Mouse (Mus musculus): Measurements from ENCODE around the gene Sh2b3. TPM values are rescaled to one million over a fixed set of nuclear protein-coding genes. Genes with fewer than 3 reads are reported as not detected.
A peak's percentile ranks its signal among the peaks of the same experiment; 100 is the strongest.

Sh2b3 gene
- polyA plus RNA-seq, 1 experiment from 2014 or later: 8.8 TPM

- H3K9ac ChIP-seq (ENCODE audit: low read length): no peak overlapping the region
- H3K27me3 ChIP-seq (ENCODE audit: control insufficient read depth, insufficient read depth, low read length): no peaks in the 10 kb centered on the region
- no peak overlapping the region for H3K27ac ChIP-seq (ENCODE audit: low read length)
- 57% methylated on average over 3 of the region's 3 CpGs for WGBS
- no peak overlapping the region for H3K4me3 ChIP-seq (replicated peaks; ENCODE audit: low read length)
- no peak for ATAC-seq (ENCODE audit: insufficient read depth, low FRiP score)
- H3K4me1 ChIP-seq (ENCODE audit: control insufficient read depth, insufficient read depth, low read length): no peaks in the 10 kb centered on the region
- no peaks in the 10 kb centered on the region for H3K9me3 ChIP-seq (replicated peaks; ENCODE audit: control insufficient read depth, low read length)
- H3K36me3 ChIP-seq (ENCODE audit: control insufficient read depth, insufficient read depth, low read length): 0 out of 2 replicates have a peak, but pooled peaks cover 9% of the 10 kb centered on the region
- H3K4me2 ChIP-seq (ENCODE audit: low read depth, low read length): no peak overlapping the region
Measured at GRCm38 (mm10) chr5:121807186-121807585, 30.3 kb downstream of the Sh2b3 start.

GRCm38 (mm10) chr5:121798447-121798846 lies 39.0 kb downstream of the Sh2b3 start:
- Histone ChIP-seq H3K4me2 (ENCODE audit: low read depth, low read length) (no peak overlapping the region), H3K9me3 (replicated peaks; ENCODE audit: control insufficient read depth, low read length) (no peaks in the 10 kb centered on the region), H3K4me1 (ENCODE audit: control insufficient read depth, insufficient read depth, low read length) (no peaks in the 10 kb centered on the region), H3K27me3 (ENCODE audit: control insufficient read depth, insufficient read depth, low read length) (no peaks in the 10 kb centered on the region), H3K36me3 (ENCODE audit: control insufficient read depth, insufficient read depth, low read length) (peaks cover 26% of the 10 kb centered on the region; the same call in 1 of the 2 replicates), H3K9ac (ENCODE audit: low read length) (no peak overlapping the region), H3K27ac (ENCODE audit: low read length) (no peak overlapping the region), H3K4me3 (replicated peaks; ENCODE audit: low read length) (no peak overlapping the region)
- WGBS: 93% methylated on average over 2 of the region's 2 CpGs
- ATAC-seq (ENCODE audit: insufficient read depth, low FRiP score): no peak

DNA sequence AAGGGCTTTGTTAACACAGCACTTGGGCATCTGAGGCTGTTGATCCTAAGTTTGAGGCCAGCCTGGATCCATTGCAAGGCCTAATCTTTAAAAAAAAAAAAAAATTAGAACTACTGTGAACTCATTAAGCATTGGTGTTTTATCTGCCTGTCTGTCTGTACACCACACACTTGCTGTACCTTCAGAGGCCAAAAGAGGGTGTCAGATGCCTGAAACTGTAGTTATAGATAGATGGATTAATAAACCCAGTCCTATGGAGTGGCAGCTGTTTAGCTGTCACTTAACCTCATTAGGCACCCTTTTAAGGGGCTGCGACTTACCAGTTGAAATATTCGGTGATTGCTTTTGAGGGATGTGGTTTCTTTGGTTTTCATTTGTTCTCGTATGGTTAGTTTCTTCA lies 41.6 kb downstream of the Sh2b3 start:
- Histone ChIP-seq H3K9ac (ENCODE audit: low read length) (no peak overlapping the region), H3K27ac (ENCODE audit: low read length) (no peak overlapping the region), H3K27me3 (ENCODE audit: control insufficient read depth, insufficient read depth, low read length) (no peaks in the 10 kb centered on the region), H3K4me3 (replicated peaks; ENCODE audit: low read length) (no peak overlapping the region), H3K36me3 (ENCODE audit: control insufficient read depth, insufficient read depth, low read length) (peaks cover 28% of the 10 kb centered on the region; the same call in 1 of the 2 replicates), H3K4me2 (ENCODE audit: low read depth, low read length) (no peak overlapping the region), H3K4me1 (ENCODE audit: control insufficient read depth, insufficient read depth, low read length) (no peaks in the 10 kb centered on the region), H3K9me3 (replicated peaks; ENCODE audit: control insufficient read depth, low read length) (no peaks in the 10 kb centered on the region)
- WGBS: 83% methylated on average over 3 of the region's 3 CpGs
- ATAC-seq (ENCODE audit: insufficient read depth, low FRiP score): no peak

GRCm38 (mm10) chr5:121791026-121791425 lies 46.4 kb downstream of the Sh2b3 start:
- Histone ChIP-seq H3K9ac (ENCODE audit: low read length) (no peak overlapping the region), H3K4me2 (ENCODE audit: low read depth, low read length) (no peak overlapping the region), H3K27ac (ENCODE audit: low read length) (no peak overlapping the region), H3K4me1 (ENCODE audit: control insufficient read depth, insufficient read depth, low read length) (no peaks in the 10 kb centered on the region), H3K27me3 (ENCODE audit: control insufficient read depth, insufficient read depth, low read length) (no peaks in the 10 kb centered on the region), H3K36me3 (ENCODE audit: control insufficient read depth, insufficient read depth, low read length) (peaks cover 24% of the 10 kb centered on the region; the same call in 1 of the 2 replicates), H3K9me3 (replicated peaks; ENCODE audit: control insufficient read depth, low read length) (no peaks in the 10 kb centered on the region), H3K4me3 (replicated peaks; ENCODE audit: low read length) (no peak overlapping the region)
- ATAC-seq (ENCODE audit: insufficient read depth, low FRiP score): no peak
- WGBS: 85% methylated on average over 5 of the region's 5 CpGs

GRCm38 (mm10) chr5:121783862-121784500 lies 53.5 kb downstream of the Sh2b3 start:
- H3K36me3 ChIP-seq (ENCODE audit: control insufficient read depth, insufficient read depth, low read length): peaks cover 19% of the 10 kb centered on the region; the same call in 1 of the 2 replicates
- peaks cover 6% of the 10 kb centered on the region; the same call in 1 of the 2 replicates for H3K4me1 ChIP-seq (ENCODE audit: control insufficient read depth, insufficient read depth, low read length)
- H3K27ac ChIP-seq (ENCODE audit: low read length): peak overlapping the region; percentile 57
- WGBS: 41% methylated on average over 10 of the region's 10 CpGs
- peak; percentile 80 for ATAC-seq (ENCODE audit: insufficient read depth, low FRiP score)
- no peak overlapping the region for H3K9ac ChIP-seq (ENCODE audit: low read length)
- H3K4me3 ChIP-seq (replicated peaks; ENCODE audit: low read length): no peak overlapping the region
- no peak overlapping the region for H3K4me2 ChIP-seq (ENCODE audit: low read depth, low read length)
- H3K27me3 ChIP-seq (ENCODE audit: control insufficient read depth, insufficient read depth, low read length): no peaks in the 10 kb centered on the region
- H3K9me3 ChIP-seq (replicated peaks; ENCODE audit: control insufficient read depth, low read length): no peaks in the 10 kb centered on the region

- Histone ChIP-seq H3K4me3 (replicated peaks; ENCODE audit: low read length) (no peak overlapping the region), H3K27me3 (ENCODE audit: control insufficient read depth, insufficient read depth, low read length) (no peaks in the 10 kb centered on the region), H3K4me2 (ENCODE audit: low read depth, low read length) (no peak overlapping the region), H3K36me3 (ENCODE audit: control insufficient read depth, insufficient read depth, low read length) (peaks cover 19% of the 10 kb centered on the region; the same call in 1 of the 2 replicates), H3K9me3 (replicated peaks; ENCODE audit: control insufficient read depth, low read length) (no peaks in the 10 kb centered on the region), H3K27ac (ENCODE audit: low read length) (no peak overlapping the region), H3K9ac (ENCODE audit: low read length) (no peak overlapping the region), H3K4me1 (ENCODE audit: control insufficient read depth, insufficient read depth, low read length) (peaks cover 8% of the 10 kb centered on the region)
- ATAC-seq (ENCODE audit: insufficient read depth, low FRiP score): no peak
- WGBS: 58% methylated on average over 4 of the region's 4 CpGs
Measured at GRCm38 (mm10) chr5:121782467-121782866, 55.0 kb downstream of the Sh2b3 start.

- no peaks in the 10 kb centered on the region for H3K27me3 ChIP-seq (ENCODE audit: control insufficient read depth, insufficient read depth, low read length)
- no peak for ATAC-seq (ENCODE audit: insufficient read depth, low FRiP score)
- H3K36me3 ChIP-seq (ENCODE audit: control insufficient read depth, insufficient read depth, low read length): 0 out of 2 replicates have a peak, but pooled peaks cover 4% of the 10 kb centered on the region
- H3K4me3 ChIP-seq (replicated peaks; ENCODE audit: low read length): no peak overlapping the region
- no peak overlapping the region for H3K9ac ChIP-seq (ENCODE audit: low read length)
- no peak overlapping the region for H3K4me2 ChIP-seq (ENCODE audit: low read depth, low read length)
- 77% methylated on average over 5 of the region's 5 CpGs for WGBS
- no peak overlapping the region for H3K27ac ChIP-seq (ENCODE audit: low read length)
- peaks cover 8% of the 10 kb centered on the region for H3K4me1 ChIP-seq (ENCODE audit: control insufficient read depth, insufficient read depth, low read length)
- H3K9me3 ChIP-seq (replicated peaks; ENCODE audit: control insufficient read depth, low read length): no peaks in the 10 kb centered on the region
Measured at GRCm38 (mm10) chr5:121780180-121780579, 57.3 kb downstream of the Sh2b3 start.

GRCm38 (mm10) chr5:121778485-121779119 lies 58.8 kb downstream of the Sh2b3 start:
- Histone ChIP-seq H3K27ac (ENCODE audit: low read length) (no peak overlapping the region), H3K9ac (ENCODE audit: low read length) (no peak overlapping the region), H3K4me1 (ENCODE audit: control insufficient read depth, insufficient read depth, low read length) (peaks cover 3% of the 10 kb centered on the region), H3K9me3 (replicated peaks; ENCODE audit: control insufficient read depth, low read length) (no peaks in the 10 kb centered on the region), H3K36me3 (ENCODE audit: control insufficient read depth, insufficient read depth, low read length) (peaks cover 4% of the 10 kb centered on the region; the same call in 1 of the 2 replicates), H3K4me3 (replicated peaks; ENCODE audit: low read length) (no peak overlapping the region), H3K4me2 (ENCODE audit: low read depth, low read length) (no peak overlapping the region), H3K27me3 (ENCODE audit: control insufficient read depth, insufficient read depth, low read length) (no peaks in the 10 kb centered on the region)
- ATAC-seq (ENCODE audit: insufficient read depth, low FRiP score): no peak
- WGBS: 73% methylated on average over 7 of the region's 7 CpGs

GRCm38 (mm10) chr5:121771611-121772010 lies 65.8 kb downstream of the Sh2b3 start:
- Histone ChIP-seq H3K9me3 (replicated peaks; ENCODE audit: control insufficient read depth, low read length) (no peaks in the 10 kb centered on the region), H3K4me2 (ENCODE audit: low read depth, low read length) (no peak overlapping the region), H3K36me3 (ENCODE audit: control insufficient read depth, insufficient read depth, low read length) (peaks cover 17% of the 10 kb centered on the region; the same call in 1 of the 2 replicates), H3K4me1 (ENCODE audit: control insufficient read depth, insufficient read depth, low read length) (no peaks in the 10 kb centered on the region), H3K27me3 (ENCODE audit: control insufficient read depth, insufficient read depth, low read length) (no peaks in the 10 kb centered on the region), H3K4me3 (replicated peaks; ENCODE audit: low read length) (no peak overlapping the region), H3K27ac (ENCODE audit: low read length) (no peak overlapping the region), H3K9ac (ENCODE audit: low read length) (no peak overlapping the region)
- 87% methylated on average over 3 of the region's 3 CpGs for WGBS
- no peak for ATAC-seq (ENCODE audit: insufficient read depth, low FRiP score)

Data from stomach, embryonic 16.5 days (tissue).